Mouse (Mus musculus): ENCODE results near the gene Dnal4. TPM values are rescaled to one million over a fixed set of nuclear protein-coding genes. Genes with fewer than 3 reads are reported as not detected.
A peak's percentile ranks its signal among the peaks of the same experiment; 100 is the strongest.

The Dnal4 gene
- total RNA-seq, 2 experiments from 2014 or later: 41.1 TPM

DNA sequence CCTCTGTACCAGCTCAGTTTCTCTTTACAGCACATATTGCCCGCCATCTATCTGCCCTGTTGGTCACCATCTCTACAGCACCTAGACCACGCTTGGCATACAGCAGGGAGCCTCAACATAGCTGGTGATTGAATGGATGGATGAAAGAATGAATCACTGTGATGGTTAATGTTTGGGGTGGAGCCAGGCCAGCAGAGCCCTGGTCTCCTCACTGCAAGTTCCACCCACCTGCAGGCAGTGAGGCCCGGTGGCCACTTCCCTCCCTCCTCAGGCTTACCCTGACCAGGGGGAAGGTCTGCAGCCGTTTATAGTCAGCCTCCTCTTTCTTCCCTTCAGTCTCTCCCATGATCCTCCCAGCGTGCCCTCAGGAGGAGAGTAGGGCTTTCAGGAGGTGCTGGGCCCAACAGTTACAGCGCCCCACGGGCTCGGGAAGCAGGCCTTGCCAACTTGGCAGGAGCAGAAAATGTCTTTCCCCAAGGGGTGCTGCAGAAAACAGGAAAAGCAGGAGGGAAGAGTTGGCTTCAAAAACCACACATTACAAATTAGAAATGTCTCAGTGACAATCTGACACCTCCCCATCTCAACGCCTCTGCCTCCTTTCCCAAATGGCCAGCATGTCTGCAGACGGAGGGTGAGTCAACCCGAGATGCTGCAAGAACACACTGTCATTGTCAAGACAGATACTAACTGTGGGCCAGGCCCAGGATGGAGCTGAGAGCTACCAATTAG lies 12.9 kb downstream of the Dnal4 start:
- peak in 1 of 2 experiments; percentile 65 for DNase-seq (ENCODE audit: low spot score in 2 of 2)

DNA sequence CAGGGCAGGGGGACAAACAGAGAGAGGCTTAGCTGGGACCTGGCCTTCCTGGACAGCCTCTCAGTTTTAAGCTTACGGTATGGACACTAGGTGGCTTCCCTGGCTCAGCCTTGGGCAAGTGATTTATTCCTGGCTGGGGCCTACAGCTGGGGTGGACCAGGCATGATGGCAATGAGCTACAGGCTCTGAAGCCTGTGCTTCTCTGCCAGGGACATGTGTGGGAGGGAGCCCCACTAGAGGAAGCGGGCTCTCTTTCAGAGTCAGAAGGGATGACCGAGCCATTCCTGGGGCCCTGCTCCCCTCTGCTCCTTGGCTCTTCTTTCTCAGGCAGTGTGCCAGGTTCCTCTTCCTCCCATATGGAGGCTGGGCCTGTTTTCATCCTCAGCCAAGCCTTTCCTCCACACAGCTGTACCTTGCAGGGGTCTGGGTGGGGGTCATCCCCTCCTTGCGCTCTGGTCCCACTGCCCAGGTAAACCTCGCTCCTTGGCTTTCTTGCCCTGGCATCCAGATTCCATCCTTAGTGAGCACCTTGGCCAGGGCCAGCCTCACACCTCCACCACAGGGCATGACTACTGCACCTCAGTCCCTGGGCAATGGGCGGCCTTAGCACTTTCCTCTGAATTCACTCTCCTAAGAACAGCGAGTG lies 13.9 kb downstream of the Dnal4 start:
- no peak for DNase-seq (ENCODE audit: low spot score in 2 of 2)

GRCm38 (mm10) chr15:79763001-79763400 lies 14.6 kb downstream of the Dnal4 start:
- no peak for DNase-seq (ENCODE audit: low spot score in 2 of 2)

- DNase-seq (ENCODE audit: low spot score in 2 of 2): no peak
Measured at GRCm38 (mm10) chr15:79760956-79761355, 16.7 kb downstream of the Dnal4 start.

- no peak for DNase-seq (ENCODE audit: low spot score in 2 of 2)
Measured at GRCm38 (mm10) chr15:79757118-79757517, 20.5 kb downstream of the Dnal4 start.

GRCm38 (mm10) chr15:79755977-79756625 lies 21.5 kb downstream of the Dnal4 start:
- DNase-seq (ENCODE audit: low spot score in 2 of 2): no peak

DNA sequence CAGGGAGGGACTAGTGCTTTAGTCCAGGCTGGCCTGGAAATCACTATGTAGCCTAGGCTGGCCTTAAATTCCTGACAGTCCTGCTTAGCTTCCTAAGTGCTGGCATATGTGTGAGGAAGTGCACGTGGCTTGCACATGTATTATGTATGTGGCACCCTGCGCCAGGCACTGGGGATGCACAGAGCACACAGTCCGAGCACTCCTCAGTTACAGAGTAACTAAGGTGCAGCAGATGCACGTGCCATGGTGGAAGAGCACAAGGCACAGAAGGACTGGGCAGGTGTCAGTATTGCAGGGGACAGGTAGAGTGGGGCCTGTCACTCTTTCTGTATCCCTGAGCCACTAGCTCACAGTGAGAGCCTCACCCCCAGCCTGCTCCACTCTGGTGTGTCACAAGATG lies 22.5 kb downstream of the Dnal4 start:
- DNase-seq (ENCODE audit: low spot score in 2 of 2): no peak

DNA sequence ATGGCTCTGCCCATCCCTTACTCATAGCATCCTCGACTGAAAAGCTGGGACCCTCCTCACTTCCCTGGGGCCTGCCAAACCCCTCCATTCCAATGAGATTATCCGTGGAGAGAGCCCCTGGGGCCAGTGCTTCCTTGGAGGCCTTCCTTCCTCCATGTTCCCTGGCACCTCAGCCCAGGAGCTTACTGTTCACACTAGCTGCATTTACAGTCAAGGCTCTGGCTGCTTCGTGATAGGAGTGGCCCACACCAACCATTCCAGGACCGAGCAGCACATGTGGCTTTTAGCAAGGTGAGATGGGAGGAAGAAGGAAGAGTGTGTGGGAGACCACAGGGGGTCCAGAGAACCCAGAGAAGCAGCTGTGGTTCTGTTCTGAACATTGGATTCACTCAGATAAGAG lies 23.8 kb downstream of the Dnal4 start:
- DNase-seq (ENCODE audit: low spot score in 2 of 2): no peak

- DNase-seq (ENCODE audit: low spot score in 2 of 2): no peak
Measured at GRCm38 (mm10) chr15:79753420-79753752, 24.3 kb downstream of the Dnal4 start.

DNA sequence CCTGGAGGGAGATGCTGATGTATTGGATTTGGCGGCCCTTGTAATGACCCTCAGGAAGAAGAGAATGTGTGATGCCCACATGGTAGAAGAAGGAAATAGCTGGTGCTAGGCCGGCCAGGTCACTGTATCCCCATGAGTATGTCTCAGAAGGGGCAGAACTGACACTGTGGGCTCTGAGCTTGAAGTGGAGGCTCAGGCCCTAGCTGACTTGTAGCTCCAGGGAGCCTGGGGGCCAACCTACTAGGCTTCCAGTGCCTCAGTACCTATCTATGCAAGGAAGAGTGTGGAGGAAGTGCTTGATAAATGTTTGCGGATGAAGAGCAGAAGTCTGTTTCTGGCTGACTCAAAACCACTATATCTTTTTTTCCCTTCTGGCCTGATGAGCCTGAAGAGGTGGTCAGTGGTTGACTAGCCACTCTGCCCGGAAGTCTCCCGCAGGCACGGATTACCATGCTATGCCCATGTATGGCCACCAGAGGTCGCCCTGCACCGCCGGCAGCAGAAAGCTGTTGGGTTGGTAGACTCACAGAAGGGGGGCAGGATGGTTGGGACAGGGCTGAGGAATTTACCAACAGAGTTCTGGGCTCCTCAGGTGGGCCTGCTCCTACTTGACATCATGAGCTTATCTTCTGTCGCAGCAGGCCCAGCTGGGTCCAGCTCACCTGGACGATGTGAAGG lies 24.8 kb downstream of the Dnal4 start:
- DNase-seq (ENCODE audit: low spot score in 2 of 2): peak; percentile 75 to 78

GRCm38 (mm10) chr15:79751772-79752171 lies 25.9 kb downstream of the Dnal4 start:
- no peak for DNase-seq (ENCODE audit: low spot score in 2 of 2)

DNA sequence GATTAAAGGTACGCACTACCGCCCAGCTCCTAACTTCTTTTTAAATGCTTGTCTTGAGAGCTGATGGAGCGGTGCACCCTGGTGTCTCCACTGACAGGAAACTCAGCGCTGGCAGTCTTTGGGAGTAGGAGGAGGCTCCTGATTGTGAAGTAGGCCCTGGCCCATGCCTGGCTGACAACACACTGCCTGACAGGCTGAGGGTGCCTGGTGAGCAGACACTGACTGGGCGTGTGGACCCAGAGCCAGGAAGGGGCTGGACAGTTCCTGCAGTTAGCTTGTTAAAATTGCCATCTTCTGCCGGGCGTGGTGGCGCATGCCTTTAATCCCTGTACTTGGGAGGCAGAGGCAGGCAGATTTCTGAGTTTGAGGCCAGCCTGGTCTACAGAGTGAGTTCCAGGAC lies 27.4 kb downstream of the Dnal4 start:
- DNase-seq (ENCODE audit: low spot score in 2 of 2): no peak

GRCm38 (mm10) chr15:79749162-79749561 lies 28.5 kb downstream of the Dnal4 start:
- no peak for DNase-seq (ENCODE audit: low spot score in 2 of 2)

DNA sequence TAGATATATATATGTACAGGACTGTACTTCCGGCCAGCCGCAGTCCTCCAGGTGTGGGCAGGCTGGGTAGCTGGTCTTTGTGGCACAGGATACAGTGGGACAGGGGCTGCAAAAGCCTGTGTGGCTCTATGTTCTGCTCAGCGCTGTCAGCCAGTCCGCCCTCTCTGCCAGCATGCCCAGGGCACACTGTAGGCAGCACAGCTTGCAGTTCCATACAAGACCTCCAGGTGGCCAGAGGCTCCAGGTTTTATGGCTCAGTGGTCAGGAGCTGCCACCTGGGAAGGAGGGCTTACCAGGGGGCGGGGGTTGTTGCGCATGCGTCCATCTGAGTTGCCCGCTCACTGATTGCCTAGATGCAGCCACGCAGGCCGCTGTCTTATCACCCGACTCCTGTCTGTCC lies 29.7 kb downstream of the Dnal4 start:
- no peak for DNase-seq (ENCODE audit: low spot score in 2 of 2)

DNA sequence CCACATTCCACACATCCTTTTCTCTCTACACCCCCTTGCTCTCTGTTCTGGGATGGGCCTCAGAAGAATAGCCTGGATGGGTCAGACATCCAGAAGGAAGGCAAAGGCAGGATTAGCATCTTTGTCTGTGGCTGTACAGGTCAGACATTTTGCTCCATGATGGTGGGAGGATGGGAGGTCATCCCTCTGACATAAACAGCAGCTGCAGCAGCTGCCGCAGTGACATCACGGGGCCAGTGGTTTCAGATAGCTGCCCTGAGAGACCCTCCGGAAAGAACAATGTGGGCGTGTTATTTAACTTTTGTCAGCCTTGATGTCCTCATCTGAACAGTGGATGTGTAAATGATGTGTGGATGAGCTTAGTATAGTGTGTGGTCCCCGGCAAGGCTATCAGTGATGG lies 31.8 kb downstream of the Dnal4 start:
- DNase-seq (ENCODE audit: low spot score in 2 of 2): no peak

DNA sequence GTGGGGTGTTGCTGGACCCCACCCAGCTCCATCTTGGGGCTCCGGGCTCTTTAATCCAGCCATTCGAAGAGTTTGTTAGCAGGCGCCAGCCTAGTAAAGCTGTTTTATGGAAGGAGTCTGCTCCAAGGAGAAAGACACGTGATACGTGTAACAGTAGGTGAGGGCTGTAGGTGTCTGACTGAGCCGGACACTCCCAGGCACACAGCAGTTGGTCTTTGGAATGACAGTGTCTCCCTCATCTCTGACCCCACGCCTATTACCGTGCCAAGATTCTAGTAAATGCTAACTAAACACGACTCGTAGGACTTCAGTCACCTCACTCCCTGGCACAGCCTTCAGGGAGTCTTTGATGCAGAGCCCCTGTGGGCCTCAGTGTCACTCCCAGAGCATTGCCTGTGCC lies 32.3 kb downstream of the Dnal4 start:
- DNase-seq (ENCODE audit: low spot score in 2 of 2): no peak

DNA sequence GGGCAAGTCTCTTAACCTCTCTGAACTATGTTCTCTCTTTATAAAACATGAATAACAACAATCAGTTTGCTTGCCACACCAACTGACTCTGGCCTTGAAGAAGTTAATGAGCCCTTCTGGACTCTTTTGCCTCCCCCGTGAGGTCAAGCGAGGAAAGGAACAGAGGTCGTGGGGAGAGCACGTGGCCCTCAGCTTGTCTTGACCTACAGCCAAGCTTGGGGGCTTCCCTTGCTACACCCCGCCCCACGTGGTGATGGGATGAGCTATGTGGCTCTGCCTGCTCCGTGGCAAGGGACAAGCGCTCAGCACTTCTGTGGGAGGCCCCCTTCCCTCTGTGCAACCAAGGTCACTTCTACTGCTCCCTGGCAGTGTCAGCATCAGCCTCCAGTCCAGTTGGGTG lies 32.9 kb downstream of the Dnal4 start:
- no peak for DNase-seq (ENCODE audit: low spot score in 2 of 2)

- DNase-seq (ENCODE audit: low spot score in 2 of 2): no peak
Measured at GRCm38 (mm10) chr15:79744001-79744400, 33.6 kb downstream of the Dnal4 start.

DNA sequence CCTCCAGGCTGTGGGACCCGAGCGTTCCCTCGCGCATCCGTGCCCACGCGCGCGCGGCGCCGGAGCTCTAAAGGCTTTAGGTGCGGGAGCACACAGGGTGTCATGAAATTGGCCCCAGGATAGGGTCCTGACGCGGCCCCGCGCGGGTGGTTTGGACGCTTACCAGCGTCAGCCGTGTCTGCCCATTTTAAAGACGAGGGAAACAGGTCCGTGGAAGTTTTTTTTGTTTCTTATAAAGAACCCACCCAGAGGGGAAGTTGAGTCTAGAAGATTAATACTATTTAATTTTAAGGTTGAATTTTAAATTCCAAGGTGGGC lies 35.0 kb downstream of the Dnal4 start:
- no peak for DNase-seq (ENCODE audit: low spot score in 2 of 2)

GRCm38 (mm10) chr15:79741921-79742705 lies 35.5 kb downstream of the Dnal4 start, which contains the start of gene Sun2:
Gene Sun2, minus strand, starts transcription at chr15:79742536.
- peak; percentile 87 to 94 for DNase-seq (ENCODE audit: low spot score in 2 of 2)

DNA sequence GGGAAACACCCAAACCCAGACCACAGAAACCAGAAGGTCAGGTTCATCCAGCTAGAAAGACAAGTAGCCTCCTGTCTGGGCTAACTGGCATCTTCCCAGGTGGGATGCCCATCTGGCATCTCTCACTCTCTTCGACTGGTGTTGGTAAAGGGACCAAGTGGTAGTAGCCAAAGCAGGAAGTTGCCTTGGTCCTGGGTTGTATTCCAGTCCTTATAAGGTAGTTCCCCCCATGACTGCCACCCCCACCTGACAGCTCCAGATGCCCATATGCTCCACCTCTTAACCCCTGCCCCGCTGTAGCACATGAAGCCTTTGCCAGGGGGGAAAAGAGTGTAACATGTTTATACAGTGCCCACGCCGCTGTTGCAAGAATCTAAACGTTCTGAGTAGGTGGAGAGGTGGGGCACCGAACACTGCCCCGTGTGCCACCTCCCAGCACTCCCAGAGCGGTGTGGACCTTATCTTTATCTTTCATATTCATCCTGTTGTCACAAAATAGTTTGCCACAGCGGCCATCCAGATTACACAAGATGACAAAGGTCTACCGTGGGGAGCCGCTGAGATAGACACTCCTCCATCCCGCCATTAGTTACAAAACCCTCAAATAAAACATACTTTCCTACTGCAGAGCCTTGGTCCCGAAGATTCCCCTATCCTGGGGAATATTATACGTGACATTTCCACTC lies 36.3 kb downstream of the Dnal4 start:
- DNase-seq (ENCODE audit: low spot score in 2 of 2): no peak

Data from layer of hippocampus, postnatal 14 days (tissue).